Mouse (Mus musculus): Measurements from ENCODE around the gene Cdk5r1. TPM values are rescaled to one million over a fixed set of nuclear protein-coding genes. Genes with fewer than 3 reads are reported as not detected.

Gene Cdk5r1
- total RNA-seq, 2 experiments from 2014 or later: 359 to 367 TPM

GRCm38 (mm10) chr11:80518421-80519367 is 41.9 kb downstream of the Cdk5r1 start:
- peak; percentile 77 to 92 for DNase-seq (ENCODE audit: low spot score in 2 of 2)
- intact Hi-C loops (cut with DNase I): loop anchor here (5.0 kb wide), 1 partner anchor 41 kb away; the partner anchor contains the start of gene Cdk5r1

- no peak for DNase-seq (ENCODE audit: low spot score in 2 of 2)
- intact Hi-C loops (cut with DNase I): no loop called here
Observed at GRCm38 (mm10) chr11:80521148-80521547, 44.3 kb downstream of the Cdk5r1 start.

- intact Hi-C loops (cut with DNase I): no loop called here
- DNase-seq (ENCODE audit: low spot score in 2 of 2): no peak
Observed at GRCm38 (mm10) chr11:80522852-80523251, 46.0 kb downstream of the Cdk5r1 start.

GRCm38 (mm10) chr11:80523410-80523809 is 46.6 kb downstream of the Cdk5r1 start:
- intact Hi-C loops (cut with DNase I): no loop called here
- no peak for DNase-seq (ENCODE audit: low spot score in 2 of 2)

- no peak for DNase-seq (ENCODE audit: low spot score in 2 of 2)
- intact Hi-C loops (cut with DNase I): no loop called here
Observed at GRCm38 (mm10) chr11:80524213-80524612, 47.4 kb downstream of the Cdk5r1 start.

- intact Hi-C loops (cut with DNase I): no loop called here
- no peak for DNase-seq (ENCODE audit: low spot score in 2 of 2)
Observed at GRCm38 (mm10) chr11:80527697-80528096, 50.9 kb downstream of the Cdk5r1 start.

- intact Hi-C loops (cut with DNase I): no loop called here
- no peak for DNase-seq (ENCODE audit: low spot score in 2 of 2)
Observed at GRCm38 (mm10) chr11:80529149-80529548, 52.3 kb downstream of the Cdk5r1 start.

Other genes with a start within 250 kb of the Cdk5r1 start
- gene Rhbdl3, start 176.1 kb upstream of the Cdk5r1 start, total RNA-seq (2021): 10 to 100 TPM; 30.3 to 31.9 TPM
- 10 to 100 TPM; 48.4 to 50.3 TPM for gene 5730455P16Rik, start 99.0 kb upstream of the Cdk5r1 start, total RNA-seq (2021)
- gene Zfp207, start 93.7 kb upstream of the Cdk5r1 start, total RNA-seq (2021): 100 to 1,000 TPM; 140 to 143 TPM
- gene Psmd11, start 48.4 kb upstream of the Cdk5r1 start, total RNA-seq (2021): 100 to 1,000 TPM in 1 of 2 experiments, 10 to 100 TPM in 1; 99.3 to 100 TPM

Data from left cerebral cortex, postnatal 14 days (tissue).